Mouse (Mus musculus) C2C12 (cell line): ENCODE measurements around the gene Hand2. TPM values are rescaled to one million over a fixed set of nuclear protein-coding genes. Genes with fewer than 3 reads are reported as not detected.

ENCODE experiments used
- H3K27me3 ChIP-seq: one replicate; pipeline ENCODE4 v1.6.1; 2011; ENCODE audit not compliant: control insufficient read depth, insufficient read depth, insufficient read length
- H3K36me3 ChIP-seq: one replicate; pipeline ENCODE4 v1.6.1; 2011; ENCODE audit not compliant: control insufficient read depth, insufficient read depth
- H3K4me3 ChIP-seq: one replicate; pipeline ENCODE4 v1.5.1; 2011; ENCODE audit warnings: mild to moderate bottlenecking, control low read depth; ENCODE audit not compliant: poor library complexity, insufficient read depth, severe bottlenecking
- H3K79me2 ChIP-seq: one replicate; pipeline ENCODE4 v1.6.1; 2011; ENCODE audit not compliant: control insufficient read depth, insufficient read depth
- H3K79me3 ChIP-seq: one replicate; pipeline ENCODE4 v1.6.1; 2011; ENCODE audit warnings: low read depth, control low read depth
- H3ac ChIP-seq: one replicate; pipeline ENCODE3; 2011; ENCODE audit warnings: low read depth; ENCODE audit not compliant: control insufficient read depth, insufficient read length
- CEBPB ChIP-seq: IDR thresholded peaks from one replicate; pipeline ENCODE4 v1.6.1; 2011; ENCODE audit warnings: low read depth, mild to moderate bottlenecking, control low read depth, moderate library complexity
- CTCF ChIP-seq: IDR thresholded peaks from one replicate; pipeline ENCODE4 v1.5.1; 2011; ENCODE audit not compliant: control insufficient read depth, insufficient read depth, insufficient read length
- FOSL1 ChIP-seq: IDR thresholded peaks from one replicate; pipeline ENCODE4 v1.8.0; 2011; ENCODE audit warnings: mild to moderate bottlenecking, low read length; ENCODE audit not compliant: poor library complexity, insufficient read depth, severe bottlenecking
- MAX ChIP-seq: IDR thresholded peaks from one replicate; pipeline ENCODE4 v1.6.1; 2011; ENCODE audit warnings: mild to moderate bottlenecking, control low read depth
- MYOD1 ChIP-seq: IDR thresholded peaks from one replicate; pipeline ENCODE4 v1.6.1; 2011; ENCODE audit warnings: low read depth; ENCODE audit not compliant: control insufficient read depth, insufficient read length
- MYOG ChIP-seq: IDR thresholded peaks from one replicate; pipeline ENCODE4 v1.6.1; 2011; ENCODE audit not compliant: control insufficient read depth, insufficient read length; ENCODE audit errors: extremely low read depth
- USF1 ChIP-seq: IDR thresholded peaks from one replicate; pipeline ENCODE4 v1.6.1; 2011; ENCODE audit warnings: low read depth, mild to moderate bottlenecking, control low read depth, moderate library complexity
- long read RNA-seq, 2 experiments: library from polyadenylated mRNA; unstranded; transcript quantifications; one replicate each; pipeline ENCODE4 v2.0.0; 2019 to 2020
- polyA plus RNA-seq: library from polyadenylated mRNA; unstranded; fragments of >200 nt; fragmentation: generic; extraction: Trizol; gene quantifications from one replicate; pipeline ENCODE4 v1.2.1, GENCODE M21; 2012; ENCODE audit warnings: missing spikeins

The Hand2 gene
- not detected for polyA plus RNA-seq
- long read RNA-seq, experiment 1 = 0 reads
- long read RNA-seq, experiment 2 = 0 reads

GRCm38 (mm10) chr8:57320851-57321743 is at the start of gene Hand2:
TSS of gene Hand2 (plus strand) at chr8:57320983.
- Histone ChIP-seq H3K4me3 (no peak within 1 kb of the TSS), H3ac (no peak within 1 kb of the TSS), H3K79me2 (no peaks in the 10 kb centered on the region), H3K36me3 (no peaks in the 10 kb centered on the region), H3K27me3 (peaks cover 59% of the 10 kb centered on the region), H3K79me3 (no peaks in the 10 kb centered on the region)
- TF ChIP-seq CTCF = no peak
- TF ChIP-seq MYOD1 = no peak
- TF ChIP-seq FOSL1 = no peak
- no peak for TF ChIP-seq CEBPB
- no peak for TF ChIP-seq MAX
- no peak for TF ChIP-seq MYOG
- no peak for TF ChIP-seq USF1

GRCm38 (mm10) chr8:57273055-57273454 is 47.7 kb upstream of the Hand2 start:
- Histone ChIP-seq H3K79me2 (no peaks in the 10 kb centered on the region), H3K4me3 (no peak overlapping the region), H3K79me3 (no peaks in the 10 kb centered on the region), H3K27me3 (no peaks in the 10 kb centered on the region), H3K36me3 (no peaks in the 10 kb centered on the region), H3ac (no peak overlapping the region)
- no peak for TF ChIP-seq FOSL1
- TF ChIP-seq CTCF = no peak
- no peak for TF ChIP-seq MAX
- no peak for TF ChIP-seq MYOD1

GRCm38 (mm10) chr8:57293441-57293840 is 27.3 kb upstream of the Hand2 start:
- no peaks in the 10 kb centered on the region for H3K36me3 ChIP-seq
- H3K79me3 ChIP-seq = no peaks in the 10 kb centered on the region
- no peak overlapping the region for H3K4me3 ChIP-seq
- no peak overlapping the region for H3ac ChIP-seq
- no peaks in the 10 kb centered on the region for H3K27me3 ChIP-seq
- no peak for TF ChIP-seq MYOG
- TF ChIP-seq MAX = no peak
- TF ChIP-seq USF1 = no peak
- TF ChIP-seq CTCF = no peak
- no peak for TF ChIP-seq FOSL1
- no peak for TF ChIP-seq CEBPB
- no peaks in the 10 kb centered on the region for H3K79me2 ChIP-seq

GRCm38 (mm10) chr8:57303513-57303912 is 17.3 kb upstream of the Hand2 start:
- Histone ChIP-seq H3K79me3 (no peaks in the 10 kb centered on the region), H3K79me2 (no peaks in the 10 kb centered on the region), H3K27me3 (no peaks in the 10 kb centered on the region), H3K36me3 (no peaks in the 10 kb centered on the region), H3ac (no peak overlapping the region), H3K4me3 (no peak overlapping the region)
- no peak for TF ChIP-seq USF1
- no peak for TF ChIP-seq CEBPB
- TF ChIP-seq MYOG = no peak
- no peak for TF ChIP-seq MAX
- TF ChIP-seq FOSL1 = no peak

DNA sequence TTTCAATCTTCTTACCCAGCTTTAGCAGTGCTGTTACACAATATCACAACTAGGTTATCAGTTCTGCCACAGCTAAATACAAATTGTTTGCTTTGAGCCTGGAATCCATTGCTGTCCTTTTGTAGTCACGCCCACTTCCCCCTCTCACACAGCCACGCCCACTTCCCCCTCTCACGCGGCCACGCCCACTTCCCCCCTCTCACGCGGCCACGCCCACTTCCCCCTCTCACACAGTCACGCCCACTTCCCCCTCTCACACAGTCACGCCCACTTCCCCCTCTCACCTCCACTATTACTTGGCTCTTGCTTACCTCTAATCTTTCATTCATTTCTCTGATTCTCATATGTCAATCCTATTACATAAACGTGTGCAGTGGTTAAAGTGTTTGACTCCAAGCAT is 15.8 kb upstream of the Hand2 start:
- Histone ChIP-seq H3K4me3 (no peak overlapping the region), H3K36me3 (no peaks in the 10 kb centered on the region), H3K27me3 (no peaks in the 10 kb centered on the region), H3K79me2 (no peaks in the 10 kb centered on the region), H3K79me3 (no peaks in the 10 kb centered on the region), H3ac (no peak overlapping the region)
- TF ChIP-seq FOSL1 (no peak), MYOG (no peak), MAX (no peak), CTCF (no peak), MYOD1 (no peak), USF1 (no peak), CEBPB (no peak)

DNA sequence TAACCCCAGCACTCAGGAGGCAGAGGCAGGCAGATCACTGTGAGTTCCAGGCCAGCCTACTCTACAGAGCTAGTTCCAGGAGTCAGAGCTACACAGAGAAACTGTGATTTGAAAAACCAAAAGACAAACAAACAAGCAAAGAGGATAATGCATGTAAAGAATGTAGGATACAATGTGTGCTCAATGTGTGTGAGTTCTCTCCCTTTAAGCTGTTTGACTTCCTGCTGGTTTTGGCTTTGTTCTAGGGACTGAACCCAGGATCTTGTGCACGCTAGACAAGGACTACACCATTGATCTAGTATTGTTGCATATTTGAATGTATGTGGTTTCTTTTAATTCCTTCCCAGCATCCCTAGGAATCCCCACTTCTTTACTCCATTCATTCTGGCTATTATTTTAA is 14.3 kb upstream of the Hand2 start:
- H3K27me3 ChIP-seq = no peaks in the 10 kb centered on the region
- H3K4me3 ChIP-seq = no peak overlapping the region
- no peaks in the 10 kb centered on the region for H3K79me3 ChIP-seq
- no peaks in the 10 kb centered on the region for H3K79me2 ChIP-seq
- TF ChIP-seq MAX = no peak
- no peak for TF ChIP-seq USF1
- TF ChIP-seq CTCF = no peak
- TF ChIP-seq MYOD1 = no peak
- no peak for TF ChIP-seq FOSL1
- no peak for TF ChIP-seq CEBPB
- no peak for TF ChIP-seq MYOG
- no peaks in the 10 kb centered on the region for H3K36me3 ChIP-seq
- H3ac ChIP-seq = no peak overlapping the region
